Mouse (Mus musculus): Measurements from ENCODE around the gene Cd300lg.

Gene Cd300lg

DNA sequence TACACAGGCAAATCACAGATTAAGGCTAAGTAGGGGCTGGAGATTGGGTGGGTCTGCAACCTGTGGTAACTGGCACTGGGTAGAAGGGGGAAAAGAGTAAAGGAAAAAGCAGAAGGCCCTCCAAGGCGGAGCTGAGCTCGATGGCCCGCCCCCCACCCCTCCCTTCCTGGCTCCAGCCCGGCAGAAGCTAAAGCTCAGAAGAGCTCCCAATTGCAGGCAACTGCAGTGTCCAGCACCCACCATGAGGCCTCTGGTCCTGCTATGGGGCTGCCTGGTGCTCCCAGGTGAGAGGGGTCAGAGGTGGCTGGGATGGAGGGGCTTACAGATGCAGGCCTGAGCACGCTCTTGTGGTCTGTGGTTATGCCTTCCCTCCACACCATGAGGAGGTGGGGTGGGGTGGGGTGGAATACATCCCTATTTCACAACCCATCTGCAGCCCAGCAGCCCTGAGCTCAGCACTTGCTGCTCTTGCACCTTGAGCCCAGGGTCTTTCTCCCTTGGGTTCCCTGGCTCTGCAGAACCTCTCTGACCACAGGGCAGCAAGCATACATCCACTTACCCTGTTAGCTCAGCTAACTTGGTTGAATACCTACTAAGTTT is at the start of gene Cd300lg:
TSS of gene Cd300lg (plus strand) at position 160 of the 600 bp plus-strand sequence.
- in situ Hi-C loops (cut with MboI, MseI): no loop called here

DNA sequence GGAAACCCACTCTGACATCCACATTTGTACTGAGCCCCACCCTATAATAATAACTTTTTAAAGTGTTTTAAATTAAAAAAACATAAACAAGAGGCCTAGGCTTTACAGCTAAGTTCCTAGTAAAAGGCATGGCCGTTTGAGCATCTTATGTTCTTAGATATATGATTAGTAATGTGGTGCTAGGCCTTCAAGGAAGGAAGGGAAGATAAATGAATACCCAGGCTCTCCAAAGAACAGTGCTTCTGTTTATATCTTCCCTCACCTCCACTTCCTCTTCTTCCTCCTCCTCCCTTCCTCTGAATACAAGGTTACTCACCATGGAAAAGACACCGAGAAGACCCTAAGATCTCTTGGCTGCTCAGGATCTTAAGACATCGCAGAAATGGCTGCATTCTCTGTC is 49.5 kb upstream of the Cd300lg start:
- in situ Hi-C loops (cut with MboI, MseI): no loop called here

DNA sequence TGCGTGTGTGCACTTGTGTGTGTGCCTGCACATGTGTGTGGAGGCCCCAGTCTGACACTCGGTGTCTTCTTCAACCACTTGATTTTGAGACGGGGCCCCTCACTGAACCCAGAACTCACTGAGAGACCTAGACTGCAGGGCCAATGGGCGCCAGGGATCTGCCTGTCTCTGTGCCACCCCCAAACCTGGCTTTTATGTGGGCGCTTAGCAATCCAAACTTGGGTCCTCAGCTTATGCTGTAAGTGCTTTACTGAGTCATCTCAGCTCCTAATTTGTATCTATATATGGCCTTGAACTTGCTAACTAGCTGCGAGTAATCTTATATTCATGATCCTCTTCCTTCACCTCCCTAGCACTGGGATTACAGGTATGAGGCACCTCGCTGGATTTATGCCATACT is 48.9 kb upstream of the Cd300lg start:
- in situ Hi-C loops (cut with MboI, MseI): no loop called here

- in situ Hi-C loops (cut with MboI, MseI): no loop called here
These were observed 47.2 kb upstream of the Cd300lg start for GRCm38 (mm10) chr11:101994100-101994499.

DNA sequence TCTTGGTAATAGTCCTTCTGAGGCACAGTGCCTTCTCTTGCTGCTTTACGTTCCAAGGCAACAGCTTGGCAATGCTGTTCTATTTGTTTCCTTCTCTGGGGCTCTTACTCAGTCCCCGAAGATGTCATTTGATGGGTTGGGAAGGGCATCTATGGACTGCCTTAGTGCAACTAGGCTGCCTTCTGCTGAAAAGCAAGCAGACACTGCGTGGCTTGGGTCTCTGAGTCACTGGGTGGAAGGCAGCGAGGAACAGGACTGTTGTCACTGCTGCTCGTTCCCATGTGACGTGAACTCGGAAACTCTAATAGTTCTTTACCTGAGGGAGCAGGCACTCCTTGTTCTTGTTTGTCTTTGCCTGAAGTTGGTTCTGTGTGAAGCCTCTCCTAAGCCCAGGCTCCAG is 45.4 kb upstream of the Cd300lg start:
- in situ Hi-C loops (cut with MboI, MseI): no loop called here

- in situ Hi-C loops (cut with MboI, MseI): no loop called here
These were observed 43.1 kb upstream of the Cd300lg start for GRCm38 (mm10) chr11:101998258-101998657.

DNA sequence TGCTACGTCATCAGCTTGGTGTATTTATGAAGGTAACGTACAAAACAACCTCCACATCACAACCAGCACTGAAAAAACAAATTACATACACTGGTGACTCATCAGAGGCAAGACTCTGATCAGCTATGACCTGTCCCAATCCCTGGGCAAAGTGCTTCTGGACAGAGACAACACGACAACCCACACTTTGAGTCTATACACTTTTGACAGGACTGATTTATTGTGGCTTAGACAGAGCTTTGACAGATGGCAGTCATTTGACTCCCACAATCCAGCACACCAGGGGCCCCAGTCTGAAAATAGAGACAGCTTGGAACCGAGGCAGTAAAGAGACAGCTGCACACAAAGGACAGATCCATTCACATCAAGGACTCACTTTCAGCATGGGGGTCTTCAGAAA is 41.8 kb upstream of the Cd300lg start:
- in situ Hi-C loops (cut with MboI, MseI): no loop called here

DNA sequence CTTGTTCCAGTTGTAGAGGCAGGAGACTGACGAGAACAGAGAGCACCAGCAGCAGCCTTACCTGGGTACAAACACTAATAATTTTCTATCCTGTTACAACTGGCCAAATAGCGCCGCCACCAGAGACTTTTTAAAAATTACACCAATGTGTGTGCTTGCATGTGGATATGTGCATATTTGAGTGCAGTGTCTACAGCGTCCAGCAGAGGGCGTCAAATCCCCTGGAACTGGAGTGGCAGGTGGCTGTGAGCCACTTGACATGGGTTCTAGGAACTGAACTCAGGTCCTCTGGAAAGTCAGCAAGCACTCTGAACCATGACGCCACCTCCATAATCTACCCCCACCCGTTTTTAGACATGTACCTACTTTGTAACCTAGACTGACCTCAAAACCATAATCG is 37.1 kb upstream of the Cd300lg start:
- in situ Hi-C loops (cut with MboI, MseI): no loop called here

- in situ Hi-C loops (cut with MboI, MseI): no loop called here
These were observed 35.0 kb upstream of the Cd300lg start for GRCm38 (mm10) chr11:102006271-102006670.

GRCm38 (mm10) chr11:102006688-102007087 is 34.6 kb upstream of the Cd300lg start:
- in situ Hi-C loops (cut with MboI, MseI): no loop called here

DNA sequence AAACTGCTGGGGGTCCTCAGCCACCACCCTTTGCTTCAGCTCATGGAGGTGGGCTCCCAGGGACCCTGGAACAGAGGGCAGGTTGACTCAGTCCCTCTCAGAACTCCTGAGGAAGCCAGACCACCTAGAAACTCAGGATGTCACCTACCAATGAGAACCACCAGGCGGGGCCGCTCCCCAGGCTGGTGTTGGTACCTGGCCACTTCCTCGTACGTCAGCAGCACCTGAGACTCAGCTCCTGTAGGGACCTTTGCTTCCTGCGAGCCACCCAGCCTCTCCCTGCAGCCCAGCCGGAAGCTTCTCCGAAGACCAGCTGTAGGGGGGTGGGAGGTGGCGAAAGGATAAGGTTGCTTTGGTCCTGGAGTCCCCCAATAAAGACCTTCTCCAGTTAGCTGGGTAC is 32.9 kb upstream of the Cd300lg start:
- in situ Hi-C loops (cut with MboI, MseI): no loop called here

DNA sequence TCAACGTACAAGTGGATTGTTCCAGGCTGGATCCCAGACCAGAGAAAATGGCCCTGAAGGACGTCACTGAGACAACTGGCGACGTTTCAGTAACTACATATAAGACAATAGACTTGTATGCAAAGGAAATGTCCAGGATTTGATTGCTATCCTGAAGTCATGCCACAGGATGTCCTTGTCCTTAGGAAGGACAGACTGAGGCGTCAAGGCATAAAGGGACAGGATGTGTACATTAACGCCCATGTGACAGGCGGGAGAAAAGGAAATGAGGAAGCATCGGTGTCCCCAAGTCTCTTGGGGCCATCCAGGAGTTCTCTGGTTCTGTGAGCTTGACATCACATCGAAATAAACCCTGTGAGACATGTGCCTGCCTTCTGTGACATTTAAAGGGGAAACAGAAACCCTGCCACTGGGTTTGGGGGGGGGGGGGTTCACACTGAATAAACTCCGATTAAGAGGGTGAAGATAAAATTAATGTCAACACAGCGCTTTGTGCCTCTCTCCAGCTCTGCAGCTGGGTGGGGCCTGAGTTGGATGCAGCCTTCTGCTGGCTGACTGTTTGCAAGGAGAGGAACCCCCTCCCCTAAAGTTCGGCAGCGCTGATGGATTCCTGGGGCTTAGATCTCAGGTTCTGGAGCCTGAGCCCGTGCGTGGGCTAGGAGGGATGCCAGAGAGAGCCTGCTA is 32.2 kb upstream of the Cd300lg start:
- in situ Hi-C loops (cut with MboI, MseI): no loop called here

DNA sequence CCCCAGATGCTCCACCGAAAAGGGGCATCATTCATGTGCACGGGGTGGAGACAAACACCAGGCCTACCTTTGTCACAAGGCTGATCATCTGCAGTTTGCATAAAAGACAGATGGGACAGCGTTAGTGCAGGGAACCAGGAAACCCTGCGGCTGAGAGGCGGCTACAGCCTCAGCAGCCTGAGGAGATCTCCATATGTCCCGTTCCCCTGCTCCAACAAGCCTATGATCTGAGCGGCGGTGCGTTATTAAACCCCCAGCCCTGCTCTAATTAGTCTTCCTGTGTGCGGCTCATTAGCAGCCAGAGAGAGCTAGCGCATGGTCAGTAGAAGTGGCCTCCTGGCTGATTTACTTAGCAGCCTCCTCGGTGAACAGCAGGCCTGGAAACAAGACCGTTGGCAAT is 31.2 kb upstream of the Cd300lg start:
- in situ Hi-C loops (cut with MboI, MseI): no loop called here

DNA sequence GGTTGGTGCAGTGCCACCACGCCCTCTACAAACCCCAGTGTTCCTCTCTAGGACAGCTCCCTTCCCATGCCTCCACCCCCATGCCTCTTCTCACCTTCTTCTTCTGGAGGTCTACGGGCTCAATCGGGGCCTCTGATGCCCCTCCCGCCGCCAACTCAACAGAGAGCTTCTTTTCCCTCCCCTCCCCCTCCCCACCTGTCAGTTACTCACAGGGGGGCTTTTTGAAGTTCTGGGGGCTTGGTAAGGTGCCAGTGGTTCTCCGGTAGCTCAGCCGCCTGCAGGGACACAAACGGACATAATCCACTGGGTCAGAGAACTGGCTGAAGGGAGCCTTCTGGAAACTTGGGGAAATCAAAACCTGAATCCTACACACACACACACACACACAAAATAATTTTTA is 29.8 kb upstream of the Cd300lg start:
- in situ Hi-C loops (cut with MboI, MseI): no loop called here

DNA sequence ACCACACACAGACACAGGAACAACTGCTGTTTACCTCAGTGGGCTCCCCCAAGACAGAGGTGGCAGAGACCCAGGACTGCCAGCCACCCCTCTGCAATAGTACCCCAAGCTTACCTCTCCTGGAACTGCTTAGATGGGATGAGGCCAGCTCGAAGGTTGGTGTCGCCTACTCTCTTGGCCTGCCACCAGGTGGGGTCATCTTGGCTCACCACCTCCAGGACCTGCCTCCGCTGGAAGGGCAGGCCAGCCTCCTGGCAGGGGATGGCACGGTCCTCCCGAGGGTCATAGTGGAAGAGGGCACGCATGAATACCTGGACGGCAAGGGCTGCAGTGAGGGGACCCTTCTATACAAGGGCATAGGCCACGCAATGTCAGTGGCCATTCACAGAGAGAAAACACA is 28.1 kb upstream of the Cd300lg start:
- in situ Hi-C loops (cut with MboI, MseI): no loop called here

DNA sequence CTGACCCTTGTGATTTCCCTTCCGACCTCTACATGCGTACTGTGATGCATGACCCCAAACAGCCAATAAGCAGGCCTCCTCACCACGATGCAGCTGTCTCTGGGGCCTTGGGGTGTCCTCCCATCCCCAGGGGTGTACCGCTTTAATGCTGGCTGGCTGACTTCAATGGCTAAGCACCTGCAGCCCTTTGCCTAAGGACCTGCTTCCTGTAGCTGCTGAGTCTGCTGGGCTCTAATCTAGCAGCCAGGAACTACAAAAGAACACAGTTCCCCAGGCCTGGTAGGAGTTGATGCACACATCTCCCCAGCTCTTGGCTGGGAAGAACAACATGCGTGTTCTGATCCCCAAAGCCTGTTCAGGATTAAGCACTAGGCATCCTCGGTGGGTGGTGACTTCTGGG is 25.8 kb upstream of the Cd300lg start:
- in situ Hi-C loops (cut with MboI, MseI): no loop called here

GRCm38 (mm10) chr11:102016136-102016535 is 25.2 kb upstream of the Cd300lg start:
- in situ Hi-C loops (cut with MboI, MseI): no loop called here

DNA sequence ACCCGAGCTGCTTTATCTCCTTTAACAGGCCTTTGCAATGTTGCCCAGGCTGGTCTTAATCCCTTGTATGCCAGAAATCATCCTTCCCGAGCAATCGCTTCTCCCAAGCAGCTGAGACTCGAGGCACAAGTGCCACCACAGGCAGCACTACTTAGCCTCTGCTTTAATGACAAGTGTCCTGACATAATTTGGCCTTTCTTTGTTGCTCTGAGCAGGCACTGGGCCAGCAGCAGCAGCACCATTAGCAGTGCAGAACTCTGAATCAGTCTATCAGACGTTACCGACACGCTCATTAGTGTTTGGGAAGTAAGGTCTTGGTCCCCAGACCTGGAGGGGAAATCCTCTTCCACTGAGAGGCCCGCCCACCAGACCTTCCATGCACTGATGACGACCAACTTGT is 21.6 kb upstream of the Cd300lg start:
- in situ Hi-C loops (cut with MboI, MseI): no loop called here

DNA sequence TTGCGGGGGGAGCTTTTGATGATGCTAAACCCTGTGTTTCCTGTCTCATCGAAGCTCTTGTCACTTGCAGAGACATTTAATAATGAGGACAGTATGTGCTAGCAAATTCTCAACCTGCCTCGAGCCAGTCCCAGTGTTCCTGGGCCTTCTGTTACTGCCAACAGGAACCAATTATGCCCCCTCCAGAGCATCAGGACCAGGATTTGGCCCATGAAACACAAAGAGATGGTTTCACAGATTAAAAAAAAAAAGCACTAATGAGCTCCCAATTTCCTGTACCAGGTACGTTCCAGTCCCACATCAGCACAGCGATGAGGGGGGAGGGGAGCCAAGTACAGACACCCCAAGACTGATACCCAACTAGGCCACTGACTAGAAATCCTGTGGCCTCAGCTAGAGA is 20.1 kb upstream of the Cd300lg start:
- in situ Hi-C loops (cut with MboI, MseI): no loop called here

GRCm38 (mm10) chr11:102023406-102023805 is 17.9 kb upstream of the Cd300lg start:
- in situ Hi-C loops (cut with MboI, MseI): no loop called here

DNA sequence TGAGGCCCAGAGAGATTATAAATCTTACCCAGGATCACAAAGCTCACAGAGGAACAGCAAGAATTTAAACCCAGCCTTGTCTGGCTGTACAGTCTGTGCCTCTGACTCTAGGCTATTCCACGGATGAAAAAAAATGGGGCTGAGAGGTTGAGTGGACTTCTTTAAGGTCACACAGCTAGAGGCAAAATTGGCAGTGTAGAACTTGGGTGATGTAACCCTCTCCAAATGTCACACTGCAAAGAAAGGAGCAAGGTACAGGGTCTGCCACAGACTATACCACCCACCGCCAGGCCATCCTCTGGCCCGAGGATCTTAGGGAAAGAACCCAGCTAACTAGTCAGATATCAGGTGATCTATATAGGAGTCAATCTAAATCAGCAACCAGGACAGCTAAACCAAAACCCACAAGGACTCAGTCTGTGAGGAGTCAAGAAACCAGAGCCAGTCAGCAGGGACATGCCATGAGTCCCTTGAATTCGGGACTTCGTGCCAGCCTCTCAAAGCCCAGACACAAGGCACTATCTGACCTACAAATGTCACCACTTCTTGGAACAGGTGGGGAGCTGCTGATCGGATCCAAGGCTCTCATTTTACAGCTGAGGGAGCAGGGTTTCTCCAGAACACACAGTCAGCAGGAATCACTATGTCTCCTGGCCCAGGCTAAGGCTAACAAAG is 17.1 kb upstream of the Cd300lg start:
- in situ Hi-C loops (cut with MboI, MseI): no loop called here

DNA sequence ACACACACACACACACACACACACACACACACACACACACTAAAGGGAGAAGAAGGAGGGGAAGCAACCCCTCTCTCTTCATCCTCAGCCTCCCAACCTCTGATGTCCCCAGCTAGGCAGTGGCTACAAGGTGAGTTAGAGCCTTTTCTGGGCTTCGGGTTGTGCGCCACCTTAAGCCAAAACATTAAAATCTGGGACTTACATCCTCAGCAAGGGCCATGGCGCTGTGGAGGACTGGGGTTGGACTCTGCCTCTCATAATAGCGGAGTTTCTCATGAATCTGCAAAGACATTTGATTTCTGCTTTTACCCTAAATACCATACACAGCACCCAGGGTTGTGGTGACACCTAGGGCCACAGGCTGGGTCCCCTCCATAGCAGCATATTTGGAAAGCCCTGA is 16.4 kb upstream of the Cd300lg start:
- in situ Hi-C loops (cut with MboI, MseI): no loop called here

DNA sequence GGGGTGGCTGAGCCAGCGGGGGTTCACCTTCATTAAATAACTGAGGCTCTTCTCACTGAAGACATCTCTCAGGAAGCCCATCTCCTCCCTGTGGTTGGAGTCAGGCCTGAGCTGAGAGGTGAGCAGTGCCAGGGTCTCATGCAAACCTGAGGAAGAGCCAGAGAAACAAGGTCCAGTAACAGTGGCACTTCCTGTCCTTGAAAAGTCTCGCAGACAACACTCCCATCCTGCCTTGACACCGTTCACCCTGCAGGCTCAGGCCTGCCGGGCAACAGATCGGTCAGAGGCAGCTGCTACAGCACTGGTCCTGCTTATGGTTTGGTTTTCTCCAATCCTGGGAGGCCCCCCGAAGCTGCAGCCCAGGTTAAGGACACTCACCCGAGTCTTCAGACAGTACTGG is 16.0 kb upstream of the Cd300lg start:
- in situ Hi-C loops (cut with MboI, MseI): no loop called here
